Mouse (Mus musculus): ENCODE results near the gene Fam126a.
A peak's percentile ranks its signal among the peaks of the same experiment; 100 is the strongest.

Gene Fam126a

DNA sequence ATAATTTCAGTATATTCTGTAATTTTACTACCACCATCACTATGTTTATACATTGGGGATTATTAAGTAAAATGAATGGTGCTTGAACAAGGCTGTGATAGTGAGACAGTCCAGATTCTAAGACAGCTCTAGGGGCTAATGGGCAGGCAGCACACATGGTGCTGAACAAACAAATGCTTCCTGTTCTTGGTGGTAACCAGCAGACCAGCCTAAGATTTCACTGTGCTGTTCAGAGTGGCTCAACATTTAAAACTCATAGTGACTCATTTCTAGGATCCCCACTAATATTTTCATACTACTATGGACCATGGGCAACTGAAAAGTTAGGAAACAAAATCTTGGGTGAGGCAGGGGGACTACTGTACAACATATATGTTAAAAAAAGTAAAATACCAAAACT, 10.1 kb upstream of the Fam126a start:
- no peak for DNase-seq (ENCODE audit: low spot score)

DNA sequence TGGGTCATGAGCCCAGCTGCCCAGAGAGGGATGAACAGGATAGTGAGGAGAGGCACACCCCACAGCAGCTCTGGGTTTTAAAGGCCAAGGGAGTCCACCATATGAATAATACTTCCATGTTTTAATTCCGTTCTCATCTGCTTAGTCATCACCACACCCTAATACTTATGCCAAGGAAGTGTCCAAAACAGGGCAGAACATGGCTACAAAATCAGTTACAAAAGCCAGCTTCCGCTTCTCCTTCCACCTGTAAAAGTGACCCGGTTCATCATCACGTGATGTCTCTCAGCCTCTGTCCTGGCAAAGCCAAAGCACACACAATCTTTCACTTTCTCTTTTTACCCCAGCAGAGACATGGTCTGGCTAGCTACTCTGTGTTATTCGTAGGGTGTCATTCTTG, 8.9 kb upstream of the Fam126a start:
- DNase-seq (ENCODE audit: low spot score): peak; percentile 16

DNA sequence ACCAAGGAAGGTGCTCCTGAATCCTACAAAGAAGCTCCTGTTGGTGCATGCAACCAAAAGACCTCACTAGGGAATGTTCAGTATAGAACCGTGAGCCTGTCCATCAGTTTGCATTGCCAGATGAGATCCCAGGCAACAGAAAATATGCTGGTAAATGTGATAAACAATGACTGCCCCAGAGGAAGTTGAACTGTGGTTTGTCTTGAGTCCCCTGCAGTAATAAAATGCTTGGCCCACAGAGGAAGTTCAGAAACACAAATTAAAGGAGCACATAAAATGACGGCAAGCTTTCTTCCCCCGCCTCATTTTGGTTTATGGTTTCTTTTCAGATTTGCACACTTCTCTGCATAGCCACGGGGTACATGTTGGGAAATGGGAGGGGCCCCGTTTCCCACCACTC, 8.3 kb upstream of the Fam126a start:
- no peak for DNase-seq (ENCODE audit: low spot score)

DNA sequence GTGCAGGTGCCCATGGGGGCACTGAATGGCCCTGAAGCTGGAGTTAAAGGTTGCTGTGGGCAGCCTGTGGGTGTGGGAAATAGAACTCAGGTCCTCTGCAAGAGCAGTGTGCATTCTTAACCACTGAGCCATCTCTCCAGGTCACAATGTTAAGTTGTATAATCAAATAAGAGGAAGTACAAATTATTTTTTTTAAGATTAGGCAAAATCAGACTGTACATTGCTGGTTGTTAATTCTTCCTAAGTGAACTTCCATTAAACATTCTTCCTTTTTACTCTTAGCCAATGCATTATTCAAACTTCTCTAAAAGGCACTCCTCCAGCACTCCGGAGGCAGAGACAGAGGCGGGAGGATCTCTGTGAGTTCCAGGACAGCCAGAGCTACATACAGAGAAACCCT, 7.7 kb upstream of the Fam126a start:
- DNase-seq (ENCODE audit: low spot score): no peak

DNA sequence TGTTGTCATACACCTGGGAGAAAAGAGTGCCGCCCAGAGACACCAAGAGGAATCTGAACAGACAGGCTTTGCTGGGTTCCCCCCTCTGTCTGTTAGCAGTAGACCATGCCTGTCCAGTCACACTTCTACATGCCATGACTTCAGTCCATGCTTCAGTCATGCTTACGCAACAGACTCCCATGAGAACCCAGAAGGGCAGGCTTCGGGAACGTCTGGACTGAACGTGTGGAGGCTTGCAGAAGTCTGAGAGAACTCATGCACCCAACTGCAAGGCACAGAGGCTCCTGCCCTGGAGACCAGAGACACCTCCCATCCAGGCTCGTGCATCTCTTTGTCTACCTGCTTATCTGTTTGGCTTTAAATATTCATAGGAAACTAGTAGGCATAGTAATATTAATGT, 6.2 kb upstream of the Fam126a start:
- DNase-seq (ENCODE audit: low spot score): no peak

DNA sequence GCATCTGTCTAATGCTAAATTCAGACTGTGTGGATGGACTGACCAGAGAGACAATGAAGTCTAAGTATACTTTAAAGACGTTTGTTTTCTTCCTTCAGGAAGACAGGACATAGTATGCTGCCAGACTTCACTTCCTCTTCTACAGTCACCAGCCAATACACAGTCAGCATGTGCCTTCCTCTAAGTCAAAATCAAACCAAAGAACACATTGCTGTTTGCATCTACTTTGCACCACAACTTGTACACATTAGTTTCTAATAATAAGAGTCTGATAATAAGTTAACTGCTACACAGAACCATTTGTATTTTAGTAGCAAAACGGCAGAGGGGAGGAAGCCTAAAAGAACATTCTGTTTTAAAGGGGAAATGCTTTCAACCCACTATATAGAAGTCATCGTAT, 4.5 kb upstream of the Fam126a start:
- no peak for DNase-seq (ENCODE audit: low spot score)

DNA sequence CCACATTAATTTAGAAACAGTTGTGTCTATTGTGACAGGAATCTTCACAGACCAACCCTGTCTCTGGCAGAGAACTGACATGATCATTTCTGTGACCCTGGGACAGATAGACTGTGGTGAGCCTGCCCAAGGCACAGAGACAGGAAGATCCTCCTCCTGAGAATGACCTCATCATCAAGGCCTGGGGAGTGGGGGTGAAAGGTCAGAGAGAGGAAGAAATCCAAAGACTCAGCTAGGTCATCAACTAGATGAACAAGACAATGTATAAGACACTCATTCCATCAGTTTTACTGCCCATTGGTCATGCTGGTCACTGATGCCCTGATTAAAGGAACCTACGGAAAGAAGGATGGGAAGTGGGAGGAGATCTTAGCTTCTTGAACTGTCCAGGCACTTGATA, 3.6 kb upstream of the Fam126a start:
- no peak for DNase-seq (ENCODE audit: low spot score)

DNA sequence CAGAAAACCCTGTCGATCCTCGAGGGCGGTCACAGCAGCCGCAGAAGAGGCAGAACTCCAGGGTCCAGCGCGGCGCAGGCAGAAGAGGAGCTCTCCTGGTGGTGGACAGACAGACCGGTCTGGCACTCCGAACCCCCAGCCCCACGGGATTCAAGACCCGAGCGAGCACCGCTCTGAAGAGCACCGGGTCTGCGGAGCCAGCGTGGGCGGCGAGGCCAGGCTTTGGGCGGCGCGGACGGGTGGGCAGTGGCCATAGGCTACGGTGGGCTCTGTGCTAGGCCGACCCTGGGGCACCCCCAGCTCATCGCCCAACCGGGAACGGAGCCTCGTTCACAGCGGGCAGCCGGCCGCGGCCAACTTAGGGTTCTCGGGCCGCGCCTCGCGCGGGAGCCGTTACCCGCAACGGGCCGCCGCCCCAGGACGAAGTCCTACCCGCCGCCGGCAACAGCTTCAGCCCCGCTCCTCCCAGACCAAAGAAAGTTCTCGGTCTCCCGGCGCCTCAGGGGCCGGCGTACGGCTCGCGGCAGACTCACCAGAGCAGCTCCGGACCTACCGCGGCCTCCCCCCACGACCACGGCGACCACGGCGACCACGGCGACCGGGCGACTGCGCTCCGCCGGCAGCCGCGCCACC, 428 bp downstream of the Fam126a start:
- DNase-seq (ENCODE audit: low spot score): no peak

DNA sequence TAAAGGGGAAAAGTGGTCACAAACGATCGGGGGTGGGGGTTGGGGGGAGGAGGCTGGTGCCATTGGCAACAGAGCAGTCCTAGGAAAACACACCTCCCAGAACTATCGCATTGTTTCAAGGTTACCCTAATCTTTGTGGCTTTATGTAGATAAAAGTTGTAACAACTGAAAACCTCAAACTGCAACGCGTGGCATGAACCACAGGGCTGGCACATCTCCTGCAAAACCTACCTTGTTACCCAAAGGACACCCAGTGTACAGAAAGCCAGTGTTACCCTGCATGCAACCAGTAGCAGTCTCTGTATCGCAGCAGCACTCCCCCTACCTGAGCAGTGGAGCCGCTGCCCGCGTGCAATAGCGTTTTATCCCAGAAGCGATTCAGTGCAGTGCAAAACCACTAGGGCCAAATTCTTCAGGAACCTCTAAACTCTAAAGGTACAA, 1.1 kb downstream of the Fam126a start:
- peak; percentile 22 for DNase-seq (ENCODE audit: low spot score)

DNA sequence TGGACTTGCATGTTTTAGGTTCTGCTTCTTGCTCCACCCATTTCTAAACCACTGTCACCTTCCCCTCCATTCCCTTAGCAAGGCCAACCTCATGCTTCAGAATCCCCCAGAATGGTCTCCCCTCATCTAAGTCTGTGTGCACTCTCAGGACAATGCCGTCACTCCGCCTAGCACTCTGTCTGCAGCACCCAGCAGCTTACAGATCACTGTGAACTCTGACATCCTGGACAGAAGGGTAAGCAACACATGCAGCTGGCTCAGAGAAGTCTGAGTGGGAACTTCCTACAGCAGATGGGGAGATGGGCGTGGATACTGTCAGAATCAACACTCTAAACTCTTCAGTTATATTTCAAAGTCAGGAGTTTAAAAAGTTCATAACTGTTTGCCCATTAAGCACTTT, 5.5 kb downstream of the Fam126a start:
- DNase-seq (ENCODE audit: low spot score): no peak

DNA sequence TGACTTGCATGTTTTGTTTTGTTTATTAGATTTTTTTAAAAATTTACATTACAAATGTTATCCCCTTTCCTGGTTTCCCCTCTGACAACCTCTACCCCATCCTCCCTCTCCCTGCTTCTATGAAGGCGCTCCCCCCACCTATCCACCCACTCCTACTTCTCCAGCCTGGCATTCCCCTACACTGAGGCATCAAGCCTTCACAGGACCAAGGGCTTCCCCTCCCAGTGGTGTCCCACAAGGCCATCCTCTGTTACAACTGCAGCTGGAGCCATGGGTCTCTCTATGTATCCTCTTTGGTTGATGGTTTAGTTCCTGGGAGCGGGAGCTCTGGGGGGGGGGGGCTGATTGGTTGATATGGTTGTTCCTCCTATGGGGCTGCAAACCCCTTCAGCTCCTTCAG, 7.3 kb downstream of the Fam126a start:
- no peak for DNase-seq (ENCODE audit: low spot score)

DNA sequence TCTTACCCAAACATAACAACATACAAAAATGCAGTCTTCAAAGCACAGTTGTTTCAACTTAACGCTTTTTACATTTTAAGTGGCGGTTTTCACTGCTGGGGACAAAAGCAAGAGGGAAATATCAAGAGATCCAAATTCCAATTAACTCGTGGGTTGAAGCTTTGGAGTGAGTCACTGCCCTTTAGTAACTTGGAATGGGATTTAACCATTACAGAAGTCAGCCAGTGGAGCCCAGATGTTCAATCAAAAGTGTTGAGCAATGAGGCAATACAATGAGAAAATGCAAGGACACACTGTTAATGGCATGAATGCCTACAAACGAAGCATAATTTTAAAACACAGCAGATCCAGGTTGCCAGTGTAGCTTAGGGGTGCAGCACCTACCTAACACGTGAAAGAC, 8.8 kb downstream of the Fam126a start:
- no peak for DNase-seq (ENCODE audit: low spot score)

DNA sequence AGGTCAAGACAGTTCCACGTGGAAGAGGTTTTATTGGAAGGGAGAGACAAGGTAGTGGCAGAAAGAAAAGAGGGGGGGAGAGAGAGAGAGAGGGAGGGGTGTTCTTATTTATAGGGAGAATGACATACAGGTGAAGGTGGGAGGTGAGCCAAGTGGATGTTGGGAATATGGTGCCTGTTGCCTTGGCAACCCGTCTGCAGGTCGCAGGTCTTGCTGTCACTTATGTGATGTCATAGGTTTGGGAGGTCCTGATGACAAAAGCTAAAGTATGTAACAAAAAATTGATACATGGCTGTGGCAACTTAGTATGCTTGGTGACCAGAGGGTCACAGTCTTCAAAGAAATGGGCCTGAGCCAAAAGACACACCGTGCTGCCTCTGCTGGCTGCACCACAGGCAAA, 10.1 kb downstream of the Fam126a start:
- DNase-seq (ENCODE audit: low spot score): no peak

DNA sequence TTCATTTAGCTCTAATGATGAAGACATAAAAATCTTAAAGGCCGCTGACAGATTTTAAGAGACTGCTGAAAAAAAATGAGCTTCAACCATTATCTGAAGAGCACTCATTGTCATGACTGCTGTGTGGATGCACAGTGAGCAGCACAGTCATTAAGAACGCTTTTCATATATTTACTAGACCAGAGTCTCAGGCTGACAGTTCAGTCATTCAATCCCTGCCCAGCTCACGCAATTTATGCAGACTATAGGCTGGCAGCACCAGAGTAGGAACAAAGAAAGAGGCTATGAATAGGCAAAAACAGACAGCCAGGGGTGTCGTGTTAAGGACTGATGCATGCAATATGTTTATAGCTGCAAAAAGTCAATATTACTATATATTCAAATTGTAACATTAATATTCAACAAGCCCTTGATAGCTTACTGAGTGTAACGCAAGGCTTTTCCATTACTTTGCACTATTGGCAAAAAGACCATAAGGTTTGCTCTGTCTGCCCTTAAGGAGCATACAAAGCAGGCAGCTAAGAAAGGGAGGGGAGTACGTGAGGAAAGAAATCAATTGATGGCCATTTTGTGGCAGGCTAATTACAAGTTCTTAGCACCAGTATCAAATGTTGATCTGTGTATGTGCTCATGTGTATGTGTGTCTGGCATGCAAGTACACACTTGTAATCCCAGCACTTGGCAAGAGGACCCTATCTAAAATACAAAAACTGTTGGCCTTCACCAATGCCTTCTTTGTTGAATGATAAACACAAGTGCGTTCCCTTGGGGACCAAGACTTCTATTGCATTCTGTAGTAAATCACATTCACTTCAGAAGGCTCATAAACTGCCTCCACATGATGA, 10.9 kb downstream of the Fam126a start:
- DNase-seq (ENCODE audit: low spot score): no peak

DNA sequence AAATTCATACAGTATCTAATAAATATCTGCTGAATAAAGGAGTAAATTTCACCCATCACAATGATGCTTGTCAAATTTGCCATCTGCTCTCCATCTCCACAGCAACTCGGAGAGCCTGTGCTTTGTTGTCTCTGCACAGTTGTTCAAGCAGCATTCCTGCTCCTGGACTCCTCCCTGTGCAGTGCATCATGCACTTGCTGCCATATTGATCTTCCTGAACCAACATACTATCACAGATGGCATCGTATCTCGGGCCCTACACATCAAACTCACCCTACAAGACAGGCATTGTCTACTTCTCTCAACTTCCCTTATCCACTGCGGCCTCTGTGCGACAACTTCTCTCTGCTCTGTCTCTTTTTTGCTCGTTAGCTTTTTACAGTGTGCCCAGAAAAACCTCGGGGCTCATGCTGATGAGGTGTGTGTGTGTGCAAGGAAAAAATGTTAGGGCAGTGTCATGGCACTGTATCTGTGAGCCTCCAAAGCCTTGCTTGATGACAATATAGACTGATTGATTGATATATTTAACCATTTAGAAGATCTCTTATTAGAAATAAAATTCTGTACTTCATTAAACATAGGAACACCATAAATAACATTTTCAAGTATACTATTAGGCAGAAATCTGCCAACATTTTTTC, 11.7 kb downstream of the Fam126a start:
- DNase-seq (ENCODE audit: low spot score): no peak

DNA sequence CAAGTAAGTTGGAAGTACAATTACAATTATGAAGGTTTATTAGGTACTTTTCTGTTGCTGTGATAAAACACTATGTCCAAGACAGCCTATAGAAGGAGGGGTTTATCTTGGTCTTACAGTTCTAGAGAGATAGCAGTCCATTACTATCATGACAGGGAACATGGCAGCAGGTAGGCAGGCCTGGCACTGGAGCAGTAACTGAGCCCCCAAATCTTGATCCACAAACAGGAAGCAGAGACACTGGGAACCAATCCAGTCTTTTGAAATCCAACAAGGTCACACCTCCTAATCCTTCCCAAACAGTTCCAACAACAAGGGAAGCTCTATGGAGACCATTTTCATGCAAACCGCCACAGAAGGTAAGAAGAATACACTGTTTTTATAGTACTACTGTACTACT, 13.6 kb downstream of the Fam126a start:
- DNase-seq (ENCODE audit: low spot score): no peak

DNA sequence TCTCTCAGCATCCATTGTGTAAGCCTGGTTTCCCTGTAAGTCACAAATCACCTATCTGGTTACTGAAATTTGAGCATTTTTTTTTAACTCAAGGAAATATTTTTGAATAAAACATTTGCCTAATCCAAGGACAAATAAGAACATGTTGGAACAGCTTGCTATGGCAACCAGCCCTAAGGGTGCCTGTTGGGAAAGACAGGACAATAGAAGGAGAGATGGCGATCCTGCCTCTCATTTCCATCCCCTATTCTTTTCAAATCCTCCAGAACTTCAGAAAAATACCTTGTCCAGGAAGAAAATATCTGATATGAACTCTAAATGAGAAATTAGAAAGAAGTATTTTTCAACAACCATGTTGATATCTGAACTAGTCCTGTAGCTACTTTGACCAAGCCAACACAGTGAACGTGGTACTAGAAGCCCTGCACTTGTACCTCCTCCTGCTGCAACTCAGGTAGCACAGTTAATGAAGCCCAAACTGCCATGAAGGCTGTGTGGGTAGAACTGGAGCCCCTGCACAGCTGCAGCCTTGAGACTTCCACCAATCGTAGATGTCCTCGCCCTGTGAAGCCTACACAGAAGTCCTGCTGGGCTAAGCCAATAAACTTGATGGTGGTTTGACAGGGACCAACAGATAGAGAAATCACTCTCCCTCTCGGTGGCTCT, 17.0 kb downstream of the Fam126a start:
- DNase-seq (ENCODE audit: low spot score): no peak

DNA sequence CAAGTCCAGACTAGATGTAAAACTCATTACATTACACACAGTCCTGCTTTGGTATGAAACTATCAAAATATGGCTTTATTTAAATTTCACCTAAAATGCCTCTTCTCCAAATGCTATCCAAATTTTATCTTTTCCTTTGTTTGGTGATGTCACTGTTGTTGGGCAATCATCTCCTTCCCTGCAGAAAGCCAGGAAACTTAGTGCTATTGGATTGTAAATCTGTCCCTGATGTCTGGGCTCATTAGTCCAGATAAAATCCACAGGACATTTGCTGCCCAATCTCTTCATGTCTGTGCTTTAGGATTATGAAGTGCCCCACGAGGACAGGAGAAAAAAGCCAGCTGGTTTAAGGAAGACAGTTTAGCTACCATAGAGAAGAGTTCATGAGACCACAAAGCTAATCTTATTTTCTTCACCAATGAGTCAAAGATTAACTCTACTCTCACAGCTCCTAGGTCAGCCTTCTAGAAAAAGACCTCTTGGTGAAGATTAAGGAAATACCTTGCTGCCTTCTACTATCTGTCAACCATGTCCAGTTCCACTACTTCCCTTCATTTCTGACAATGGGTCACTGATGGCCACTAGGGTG, 31.3 kb downstream of the Fam126a start:
- DNase-seq (ENCODE audit: low spot score): no peak

DNA sequence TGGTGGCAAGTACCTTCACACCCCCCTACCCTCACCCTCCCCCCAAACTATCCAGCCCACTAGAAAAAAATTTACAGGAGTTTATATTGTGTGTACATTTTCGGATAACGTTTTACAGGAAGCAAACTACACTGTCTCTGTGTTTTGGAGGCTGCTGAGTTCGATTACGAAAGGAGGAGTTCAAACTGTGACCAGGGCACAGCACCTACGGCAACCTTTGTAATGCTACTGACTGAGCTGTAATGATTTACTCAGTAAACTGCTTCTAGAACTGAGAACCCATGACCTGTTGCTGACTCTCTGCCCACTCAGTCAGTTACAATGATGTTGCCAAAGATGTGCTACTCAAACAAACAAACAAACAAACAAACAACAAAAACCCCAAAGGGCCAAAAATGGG, 34.5 kb downstream of the Fam126a start:
- DNase-seq (ENCODE audit: low spot score): no peak

DNA sequence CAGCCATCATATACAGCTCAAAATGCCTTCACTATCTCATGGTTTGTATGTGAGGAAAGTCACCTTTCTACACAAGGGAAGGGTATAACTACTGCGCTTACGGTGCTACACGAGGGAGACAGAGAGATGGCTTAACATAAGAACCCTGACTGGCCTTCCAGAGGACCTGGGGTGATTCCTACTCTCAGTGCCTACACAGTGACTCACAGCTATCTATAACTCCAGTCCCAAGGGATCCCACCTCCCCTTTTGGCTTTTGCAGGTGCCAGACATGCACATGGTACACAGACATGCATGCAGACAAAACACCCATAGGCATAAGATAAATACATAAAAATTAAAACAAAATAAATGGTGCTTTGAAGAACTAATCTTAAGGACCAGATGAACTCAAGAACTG, 35.6 kb downstream of the Fam126a start:
- DNase-seq (ENCODE audit: low spot score): no peak

DNA sequence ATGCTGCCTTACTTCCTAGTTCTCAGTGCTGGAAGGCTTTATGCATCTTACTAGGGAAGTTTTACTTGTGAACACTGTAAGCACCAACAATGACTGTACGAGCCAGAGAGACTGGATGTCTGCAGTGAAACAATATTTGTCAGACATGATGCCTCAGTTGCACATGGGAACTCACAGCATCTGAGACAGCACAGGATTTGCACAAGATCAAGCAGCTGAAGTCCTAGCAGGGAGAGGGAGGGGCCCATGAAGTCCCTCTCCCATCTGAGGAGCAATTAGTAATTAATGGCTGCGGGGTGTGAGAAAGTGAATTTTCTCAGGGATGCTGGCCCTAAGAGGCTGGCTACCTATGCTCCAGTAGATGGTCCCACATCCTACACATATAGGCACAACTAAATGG, 36.3 kb downstream of the Fam126a start:
- DNase-seq (ENCODE audit: low spot score): no peak

DNA sequence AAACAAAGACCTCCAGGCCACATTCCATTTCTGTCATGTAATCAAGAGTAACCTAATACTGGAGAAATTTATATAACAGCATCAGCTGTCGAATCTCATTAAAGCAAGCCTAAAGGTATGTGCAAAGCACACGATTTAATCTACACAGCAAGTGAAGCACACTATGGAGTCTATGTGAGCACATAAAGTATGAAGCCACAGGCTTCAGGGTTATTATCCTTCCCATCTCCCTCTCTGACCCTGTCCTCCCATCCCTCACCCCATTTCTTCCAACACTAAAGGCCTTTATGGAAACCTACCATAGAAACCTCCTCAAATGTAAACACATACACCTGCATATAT, 37.0 kb downstream of the Fam126a start:
- DNase-seq (ENCODE audit: low spot score): no peak

Data from spleen, adult 12 weeks (tissue).